Mouse (Mus musculus) lung, postnatal 0 days (tissue): ENCODE measurements around the gene Hoxb9. TPM values are rescaled to one million over a fixed set of nuclear protein-coding genes. Genes with fewer than 3 reads are reported as not detected.

Experiments
- ATAC-seq: fragments of 200-750 bp; cut with Nextera tagmentation; 2 replicates; pipeline ENCODE4 v1.8.0; 2017; ENCODE audit warnings: moderate library complexity
- DNase-seq: peaks from one replicate; pipeline ENCODE4 v3.0.0-alpha.2; 2016; ENCODE audit warnings: low spot score
- H3K27ac ChIP-seq: fragments of 300-500 bp; sonication (generic); 2 replicates; pipeline ENCODE4 v1.5.1; 2014; ENCODE audit warnings: antibody characterized with exemption, mild to moderate bottlenecking, low read length, mixed read lengths
- H3K27me3 ChIP-seq: fragments of 300-500 bp; sonication (generic); replicated peaks from 2 replicates; pipeline ENCODE4 v1.6.1; 2014; ENCODE audit warnings: low read length, mixed read lengths; ENCODE audit not compliant: insufficient read depth
- H3K36me3 ChIP-seq: fragments of 300-500 bp; sonication (generic); 2 replicates; pipeline ENCODE4 v1.6.1; 2014; ENCODE audit warnings: low read length, mixed read lengths; ENCODE audit not compliant: insufficient read depth
- H3K4me1 ChIP-seq: fragments of 300-500 bp; sonication (generic); 2 replicates; pipeline ENCODE4 v1.6.1; 2014; ENCODE audit warnings: antibody characterized with exemption, low read depth, low read length, mixed read lengths; ENCODE audit not compliant: insufficient read depth
- H3K4me2 ChIP-seq: fragments of 300-500 bp; sonication (generic); replicated peaks from 2 replicates; pipeline ENCODE4 v1.6.1; 2014; ENCODE audit warnings: low read depth, mild to moderate bottlenecking, low read length, moderate library complexity, mixed read lengths
- H3K4me3 ChIP-seq: fragments of 300-500 bp; sonication (generic); 2 replicates; pipeline ENCODE4 v1.5.1; 2014; ENCODE audit warnings: low read depth, low read length
- H3K9ac ChIP-seq: fragments of 300-500 bp; sonication (generic); replicated peaks from 2 replicates; pipeline ENCODE4 v1.6.1; 2014; ENCODE audit warnings: low read depth, mild to moderate bottlenecking
- H3K9me3 ChIP-seq: fragments of 300-500 bp; sonication (generic); 2 replicates; pipeline ENCODE4 v1.6.1; 2016; ENCODE audit warnings: low read length, mixed read lengths
- CTCF ChIP-seq: IDR thresholded peaks from 2 replicates; pipeline ENCODE4 v1.5.1; 2016; ENCODE audit warnings: antibody characterized with exemption, mild to moderate bottlenecking
- EP300 ChIP-seq: IDR thresholded peaks from 2 replicates; pipeline ENCODE4 v1.6.1; 2016; ENCODE audit warnings: antibody characterized with exemption, mild to moderate bottlenecking, control low read depth
- WGBS: fragments of 180-500 bp; shearing (Covaris S2); extraction: QIAGEN DNeasy Blood & Tissue Kit; methylation state at CpG from one replicate; pipeline ENCODE4 v1.1.7; 2014; 5-methylcytosine and 5-hydroxymethylcytosine counted together
- polyA plus RNA-seq: library from polyadenylated mRNA; unstranded; fragments of >200 nt; fragmentation: Nextera tagmentation; extraction: Ambion mirVana; gene quantifications from 2 replicates; pipeline ENCODE4 v1.2.1, GENCODE M21; 2015

Gene Hoxb9
- polyA plus RNA-seq, 1 experiment from 2014 or later = not detected

DNA sequence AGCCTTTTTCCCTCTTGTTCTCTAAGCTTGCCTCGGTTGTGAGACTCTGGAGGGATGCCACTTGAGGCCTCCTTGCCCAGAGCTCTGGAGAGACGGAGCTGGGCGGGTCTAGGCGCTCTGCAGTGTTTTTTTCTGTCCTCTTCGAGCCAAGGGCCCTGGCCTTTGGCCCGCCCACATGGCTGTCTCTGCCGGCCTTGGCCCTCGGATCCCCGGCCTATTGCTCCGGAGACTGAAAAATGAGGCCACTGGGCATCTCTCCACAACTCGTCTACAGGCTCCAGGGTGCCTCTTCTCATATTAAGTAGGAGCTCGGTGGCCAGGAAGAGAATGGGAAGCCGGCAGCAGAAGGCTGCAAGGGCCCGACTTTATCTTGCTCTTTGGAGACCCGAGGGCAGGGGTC is 30.6 kb downstream of the Hoxb9 start:
- TF ChIP-seq CTCF (no peak), EP300 (no peak)
- no peaks in the 10 kb centered on the region for H3K9me3 ChIP-seq
- WGBS = 11% methylated on average over 15 of the region's 15 CpGs
- no peak overlapping the region for H3K9ac ChIP-seq
- no peak overlapping the region for H3K4me3 ChIP-seq
- H3K4me1 ChIP-seq = no peaks in the 10 kb centered on the region
- H3K4me2 ChIP-seq = peak overlapping the region; percentile 30; the same call in 1 of the 2 replicates
- peak; percentile 22; the same call in 1 of the 2 replicates for ATAC-seq
- H3K27me3 ChIP-seq = peaks cover 44% of the 10 kb centered on the region
- no peaks in the 10 kb centered on the region for H3K36me3 ChIP-seq
- DNase-seq = peak; percentile 75
- no peak overlapping the region for H3K27ac ChIP-seq

DNA sequence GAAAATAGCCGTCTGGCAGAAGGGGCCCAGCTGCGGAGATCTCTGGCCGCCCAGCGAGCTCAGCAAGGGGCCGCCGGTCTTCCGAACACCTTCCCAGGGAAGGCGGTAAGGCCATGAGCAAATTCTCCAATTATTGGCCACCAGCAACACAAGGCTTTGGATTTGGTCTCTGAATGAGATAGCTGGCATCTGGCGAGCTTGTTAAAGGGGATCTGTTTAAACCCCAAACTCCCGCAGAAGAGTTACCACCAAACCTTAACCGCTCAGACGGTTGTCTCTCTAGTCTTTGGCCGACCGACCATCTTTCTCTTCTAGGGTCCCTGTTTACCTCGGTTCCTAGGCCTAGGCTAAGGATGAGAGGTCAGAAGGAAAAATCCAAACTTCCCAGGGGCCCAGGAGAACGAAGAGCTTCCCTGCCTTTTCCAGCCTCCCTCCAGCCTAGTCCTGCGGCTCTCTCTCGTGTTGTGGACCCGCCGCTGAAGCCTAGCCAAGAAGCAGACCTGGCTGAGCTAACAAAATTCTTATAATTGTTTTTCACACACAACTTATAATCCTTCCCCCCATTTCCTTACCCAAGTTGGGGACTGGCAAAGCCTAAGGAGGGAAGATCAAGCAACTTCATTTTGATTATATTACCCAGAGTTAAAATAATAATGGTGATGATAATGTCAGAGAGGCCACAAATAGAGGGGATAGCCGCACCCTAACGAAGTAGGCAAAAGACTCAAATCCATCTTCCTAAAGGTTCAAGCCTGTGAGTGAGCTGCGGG is 31.3 kb downstream of the Hoxb9 start:
- no peaks in the 10 kb centered on the region for H3K36me3 ChIP-seq
- H3K9me3 ChIP-seq = no peaks in the 10 kb centered on the region
- H3K27ac ChIP-seq = no peak overlapping the region
- WGBS = 20% methylated on average over 23 of the region's 23 CpGs
- ATAC-seq = no peak
- no peak overlapping the region for H3K9ac ChIP-seq
- TF ChIP-seq CTCF (no peak), EP300 (no peak)
- DNase-seq = no peak
- no peaks in the 10 kb centered on the region for H3K4me1 ChIP-seq
- H3K4me2 ChIP-seq = peak overlapping the region; percentile 73
- peaks cover 37% of the 10 kb centered on the region for H3K27me3 ChIP-seq
- H3K4me3 ChIP-seq = peak overlapping the region; percentile 57; the same call in 1 of the 2 replicates

DNA sequence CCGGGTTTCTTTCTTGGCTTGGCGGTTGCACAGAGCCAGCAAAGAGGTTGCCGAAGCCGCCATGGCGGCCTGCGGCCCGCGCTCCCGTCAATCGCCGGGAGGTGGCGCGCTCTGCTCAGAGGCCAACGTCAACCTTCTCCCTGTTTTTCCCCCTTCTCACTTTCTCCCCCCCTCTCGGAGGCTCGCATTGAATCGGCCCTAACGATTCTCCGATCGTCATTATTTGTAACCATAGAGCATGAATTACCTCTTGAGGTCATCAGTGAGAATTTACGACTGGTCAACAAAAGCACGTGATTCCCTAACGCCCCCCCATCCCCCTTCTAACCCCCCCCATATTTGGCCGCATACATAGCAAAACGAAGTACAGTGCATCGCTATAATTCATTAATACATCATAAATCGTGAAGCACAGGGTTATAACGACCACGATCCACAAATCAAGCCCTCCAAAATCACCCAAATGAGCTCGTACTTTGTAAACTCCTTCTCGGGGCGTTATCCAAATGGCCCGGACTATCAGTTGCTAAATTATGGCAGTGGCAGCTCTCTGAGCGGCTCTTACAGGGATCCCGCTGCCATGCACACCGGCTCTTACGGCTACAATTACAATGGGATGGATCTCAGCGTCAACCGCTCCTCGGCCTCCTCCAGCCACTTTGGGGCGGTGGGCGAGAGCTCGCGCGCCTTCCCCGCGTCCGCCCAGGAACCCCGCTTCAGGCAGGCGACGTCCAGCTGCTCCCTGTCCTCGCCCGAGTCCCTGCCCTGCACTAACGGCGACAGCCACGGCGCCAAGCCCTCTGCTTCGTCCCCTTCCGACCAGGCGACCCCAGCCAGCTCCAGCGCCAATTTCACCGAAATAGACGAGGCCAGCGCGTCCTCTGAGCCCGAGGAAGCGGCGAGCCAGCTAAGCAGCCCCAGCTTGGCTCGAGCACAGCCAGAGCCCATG is 32.2 kb downstream of the Hoxb9 start, which contains the start of gene Hoxb5:
TSS of gene Hoxb5 (plus strand) at position 186 of the 949 bp plus-strand sequence.
- Histone ChIP-seq H3K9me3 (no peaks in the 10 kb centered on the region), H3K9ac (peak within 1 kb of the TSS; percentile 82), H3K36me3 (no peaks in the 10 kb centered on the region), H3K27ac (peak within 1 kb of the TSS; percentile 94), H3K4me3 (peak within 1 kb of the TSS; percentile 57), H3K4me1 (no peaks in the 10 kb centered on the region), H3K4me2 (peak within 1 kb of the TSS; percentile 73), H3K27me3 (peaks cover 32% of the 10 kb centered on the region)
- ATAC-seq (peak; percentile 71), DNase-seq (peak; percentile 96)
- WGBS = under 1% methylated on average over 69 of the region's 69 CpGs
- TF ChIP-seq CTCF (peak; percentile 93), EP300 (no peak; the same call in 1 of the 2 replicates)

DNA sequence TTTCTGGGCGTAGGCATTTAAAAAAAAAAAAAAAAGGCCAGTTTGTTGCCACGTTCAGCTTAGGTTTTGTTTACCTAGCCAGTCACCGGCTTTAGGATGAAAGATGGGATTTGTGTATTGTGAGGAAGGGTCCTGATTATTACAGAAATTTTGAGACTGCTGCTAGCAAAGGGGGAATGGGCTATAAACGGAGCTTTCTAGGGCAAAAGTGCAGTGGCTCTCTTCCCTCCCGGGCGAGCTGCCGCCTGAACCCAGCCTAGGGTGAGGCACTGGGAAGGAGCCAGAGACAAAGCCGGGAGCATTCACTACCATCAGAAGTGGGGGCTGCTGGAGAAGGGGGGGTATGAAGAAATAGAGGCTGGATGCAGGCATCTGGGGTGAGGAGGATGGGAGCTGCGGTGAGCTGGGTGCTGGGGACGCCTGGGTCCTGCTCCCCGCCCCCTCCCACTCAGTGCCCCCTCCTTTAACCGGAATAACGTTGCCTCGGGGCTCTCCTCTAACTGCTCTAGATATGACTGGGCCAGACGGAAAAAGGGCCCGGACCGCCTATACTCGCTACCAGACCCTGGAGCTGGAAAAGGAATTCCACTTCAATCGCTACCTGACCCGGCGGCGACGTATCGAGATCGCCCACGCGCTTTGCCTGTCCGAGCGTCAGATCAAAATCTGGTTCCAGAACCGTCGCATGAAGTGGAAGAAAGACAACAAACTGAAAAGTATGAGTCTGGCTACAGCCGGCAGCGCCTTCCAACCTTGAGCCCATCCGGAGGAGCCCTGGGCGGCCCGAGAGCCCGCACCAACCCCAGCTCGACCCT is 33.3 kb downstream of the Hoxb9 start:
- TF ChIP-seq CTCF = no peak
- no peak for TF ChIP-seq EP300
- H3K4me2 ChIP-seq = peak overlapping the region; percentile 73
- peaks cover 6% of the 10 kb centered on the region; the same call in 1 of the 2 replicates for H3K4me1 ChIP-seq
- peak overlapping the region; percentile 57 for H3K4me3 ChIP-seq
- H3K36me3 ChIP-seq = no peaks in the 10 kb centered on the region
- ATAC-seq = peak; percentile 34
- WGBS = 3% methylated on average over 35 of the region's 38 CpGs
- peak overlapping the region; percentile 94 for H3K27ac ChIP-seq
- peak overlapping the region; percentile 82 for H3K9ac ChIP-seq
- peaks cover 29% of the 10 kb centered on the region for H3K27me3 ChIP-seq
- DNase-seq = peak; percentile 58
- no peaks in the 10 kb centered on the region for H3K9me3 ChIP-seq

DNA sequence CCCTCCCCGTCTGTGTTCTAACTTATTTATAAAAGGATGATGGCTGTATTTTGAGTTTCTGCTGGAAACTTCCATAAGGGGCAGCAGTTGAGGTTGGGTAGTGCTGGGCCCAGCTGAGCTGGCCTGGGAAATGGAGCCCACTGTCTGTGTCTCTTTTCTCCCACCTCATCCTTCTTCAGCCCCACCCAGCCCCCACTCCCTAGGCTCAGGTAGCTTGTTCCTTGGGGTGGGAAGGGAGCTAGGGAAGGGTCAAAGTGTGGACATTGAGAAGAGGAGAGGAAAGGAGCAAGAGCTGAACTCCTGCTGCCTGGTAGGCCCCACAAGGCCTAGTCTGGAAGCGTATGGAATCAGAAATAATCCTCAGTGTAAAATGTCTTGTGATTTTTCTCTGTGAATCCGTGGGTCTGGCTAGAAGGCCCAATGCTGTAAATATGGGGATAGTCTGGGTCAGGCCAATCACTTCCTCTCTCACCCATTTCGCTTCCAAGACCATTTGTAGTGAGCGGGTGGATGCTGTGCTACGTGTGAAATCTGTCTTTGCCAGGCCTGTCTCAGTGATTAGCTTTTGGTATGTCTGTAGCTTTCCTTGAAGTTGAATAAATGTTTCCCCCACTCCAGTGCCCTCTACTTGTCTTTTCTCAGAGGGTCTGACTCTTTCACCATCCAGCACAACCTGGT is 34.4 kb downstream of the Hoxb9 start:
- H3K4me3 ChIP-seq = peak overlapping the region; percentile 57; the same call in 1 of the 2 replicates
- peak overlapping the region; percentile 82 for H3K9ac ChIP-seq
- no peaks in the 10 kb centered on the region for H3K36me3 ChIP-seq
- TF ChIP-seq EP300 = no peak
- TF ChIP-seq CTCF = no peak
- DNase-seq (peak; percentile 42), ATAC-seq (no peak)
- peak overlapping the region; percentile 94 for H3K27ac ChIP-seq
- peak overlapping the region; percentile 73 for H3K4me2 ChIP-seq
- 49% methylated on average over 6 of the region's 6 CpGs for WGBS
- H3K4me1 ChIP-seq = peaks cover 11% of the 10 kb centered on the region; the same call in 1 of the 2 replicates
- peaks cover 20% of the 10 kb centered on the region for H3K27me3 ChIP-seq
- no peaks in the 10 kb centered on the region for H3K9me3 ChIP-seq
